Mouse (Mus musculus) hindbrain, embryonic 10.5 days (tissue): ENCODE measurements around the gene Klhl32. TPM values are rescaled to one million over a fixed set of nuclear protein-coding genes. Genes with fewer than 3 reads are reported as not detected.
"Not testable (repeated sequence)": the region's sequence is repeated elsewhere in the genome, so short reads cannot be mapped to it uniquely, and the experiment has no call there.

Experiments
- DNase-seq: peaks from one replicate; pipeline ENCODE4 v3.0.0-alpha.2; 2017; ENCODE audit warnings: low spot score
- H3K27ac ChIP-seq: fragments of 300-500 bp; sonication (generic); 2 replicates; pipeline ENCODE4 v1.5.1; 2016; ENCODE audit warnings: mild to moderate bottlenecking, moderate library complexity
- H3K27me3 ChIP-seq: fragments of 300-500 bp; sonication (generic); 2 replicates; pipeline ENCODE4 v1.6.1; 2016; ENCODE audit warnings: mild to moderate bottlenecking; ENCODE audit not compliant: poor library complexity, insufficient read depth, severe bottlenecking
- H3K36me3 ChIP-seq: fragments of 300-500 bp; sonication (generic); 2 replicates; pipeline ENCODE4 v1.6.1; 2016; ENCODE audit warnings: mild to moderate bottlenecking, moderate library complexity
- H3K4me1 ChIP-seq: fragments of 300-500 bp; sonication (generic); replicated peaks from 2 replicates; pipeline ENCODE4 v1.6.1; 2016; ENCODE audit warnings: mild to moderate bottlenecking
- H3K4me3 ChIP-seq: fragments of 300-500 bp; sonication (generic); 2 replicates; pipeline ENCODE4 v1.5.1; 2016; ENCODE audit warnings: mild to moderate bottlenecking, moderate library complexity
- H3K9me3 ChIP-seq: fragments of 300-500 bp; sonication (generic); 2 replicates; pipeline ENCODE4 v1.6.1; 2016; ENCODE audit warnings: mild to moderate bottlenecking, moderate library complexity
- WGBS: fragments of 180-500 bp; shearing (Covaris S2); methylation state at CpG from one replicate; pipeline ENCODE4 v1.1.7; 2016; 5-methylcytosine and 5-hydroxymethylcytosine counted together
- polyA plus RNA-seq: library from polyadenylated mRNA; unstranded; fragments of >200 nt; fragmentation: Nextera tagmentation; extraction: Ambion mirVana; gene quantifications from 2 replicates; pipeline ENCODE4 v1.2.1, GENCODE M21; 2016

Klhl32 gene
- 4.3 and 9.1 TPM in 2 replicates for polyA plus RNA-seq

GRCm38 (mm10) chr4:24850401-24851325, at the start of gene Klhl32:
Klhl32 (minus strand) TSS chr4:24851124.
- WGBS = under 1% methylated on average over 63 of the region's 63 CpGs
- H3K27me3 ChIP-seq = no peaks in the 10 kb centered on the region
- H3K27ac ChIP-seq = peak within 1 kb of the TSS; percentile 91
- peak within 1 kb of the TSS; percentile 75 for H3K4me3 ChIP-seq
- H3K4me1 ChIP-seq = peaks cover 17% of the 10 kb centered on the region
- DNase-seq = peak; percentile 84
- no peaks in the 10 kb centered on the region for H3K36me3 ChIP-seq
- H3K9me3 ChIP-seq = no peaks in the 10 kb centered on the region

GRCm38 (mm10) chr4:24899146-24899545, 48.2 kb upstream of the Klhl32 start:
- Histone ChIP-seq H3K9me3 (no peaks in the 10 kb centered on the region), H3K27me3 (no peaks in the 10 kb centered on the region), H3K36me3 (peaks cover 37% of the 10 kb centered on the region), H3K27ac (no peak overlapping the region), H3K4me3 (peak overlapping the region; percentile 78), H3K4me1 (peaks cover 10% of the 10 kb centered on the region)
- 46% methylated on average over 4 of the region's 4 CpGs for WGBS
- no peak for DNase-seq

GRCm38 (mm10) chr4:24898636-24899035, 47.7 kb upstream of the Klhl32 start:
- H3K27ac ChIP-seq = peak overlapping the region; percentile 91; the same call in 1 of the 2 replicates
- peak overlapping the region; percentile 78 for H3K4me3 ChIP-seq
- WGBS = 35% methylated on average over 8 of the region's 8 CpGs
- peak; percentile 7 for DNase-seq
- no peaks in the 10 kb centered on the region for H3K9me3 ChIP-seq
- peaks cover 10% of the 10 kb centered on the region for H3K4me1 ChIP-seq
- no peaks in the 10 kb centered on the region for H3K27me3 ChIP-seq
- H3K36me3 ChIP-seq = peaks cover 33% of the 10 kb centered on the region

DNA sequence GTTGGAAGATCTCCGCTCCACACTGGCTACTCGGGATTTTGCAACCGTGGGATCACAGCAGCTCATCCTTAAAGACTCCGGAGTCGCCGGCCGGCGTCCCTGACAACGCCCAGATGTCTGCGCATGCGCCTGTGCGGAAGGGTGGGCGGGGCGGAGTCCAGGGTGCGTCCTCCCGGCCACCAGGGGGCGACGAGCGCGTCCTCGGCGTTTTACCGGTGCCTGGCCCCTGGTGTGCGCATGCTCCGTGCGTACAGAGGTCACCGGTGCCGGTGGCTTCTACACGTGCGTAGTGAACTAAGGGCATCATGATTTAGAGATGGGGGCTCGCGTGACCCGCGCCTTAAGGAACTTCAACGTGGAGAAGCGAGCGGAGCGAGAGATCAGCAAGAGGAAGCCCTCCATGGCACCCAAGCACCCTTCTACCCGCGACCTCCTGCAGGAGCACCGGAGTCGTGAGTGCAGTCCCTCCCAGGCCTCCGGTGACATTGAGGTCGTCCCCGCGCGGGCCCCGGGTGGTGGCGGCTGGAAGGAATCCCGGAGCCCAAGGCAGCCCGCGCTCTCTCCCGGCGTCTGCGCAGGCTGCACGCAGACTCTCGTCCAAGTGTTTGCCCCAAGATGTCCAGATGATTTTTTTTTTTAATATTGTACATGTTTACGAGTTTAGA, 47.1 kb upstream of the Klhl32 start, which contains the start of gene Ndufaf4:
TSS of gene Ndufaf4 (plus strand) at position 233 of the 665 bp plus-strand sequence.
- peaks cover 10% of the 10 kb centered on the region for H3K4me1 ChIP-seq
- H3K27ac ChIP-seq = peak within 1 kb of the TSS; percentile 91

GRCm38 (mm10) chr4:24897351-24897750, 46.4 kb upstream of the Klhl32 start:
- peaks cover 10% of the 10 kb centered on the region for H3K4me1 ChIP-seq
- H3K27ac ChIP-seq = 0 out of 2 replicates have a peak overlapping the region, but pooled peaks have one; percentile 91
- peaks cover 21% of the 10 kb centered on the region for H3K36me3 ChIP-seq
- no peaks in the 10 kb centered on the region for H3K27me3 ChIP-seq
- DNase-seq = no peak
- WGBS = 20% methylated on average over 7 of the region's 7 CpGs
- H3K4me3 ChIP-seq = peak overlapping the region; percentile 78
- 0 out of 2 replicates have a peak, but pooled peaks cover 2% of the 10 kb centered on the region for H3K9me3 ChIP-seq

More for the DNA sequence above, 47.1 kb upstream of the Klhl32 start, which contains the start of gene Ndufaf4:
- Histone ChIP-seq H3K9me3 (no peaks in the 10 kb centered on the region), H3K36me3 (peaks cover 27% of the 10 kb centered on the region), H3K4me3 (peak within 1 kb of the TSS; percentile 78), H3K27me3 (no peaks in the 10 kb centered on the region)
- DNase-seq = peak; percentile 97
- under 1% methylated on average over 58 of the region's 58 CpGs for WGBS

- H3K36me3 ChIP-seq = peaks cover 15% of the 10 kb centered on the region
- H3K27me3 ChIP-seq = no peaks in the 10 kb centered on the region
- H3K4me1 ChIP-seq = peaks cover 10% of the 10 kb centered on the region
- no peak overlapping the region for H3K27ac ChIP-seq
- H3K9me3 ChIP-seq = 0 out of 2 replicates have a peak, but pooled peaks cover 3% of the 10 kb centered on the region
- peak overlapping the region; percentile 78; the same call in 1 of the 2 replicates for H3K4me3 ChIP-seq
- WGBS = 0% methylated on average over 1 of the region's 1 CpGs
- DNase-seq = no peak
These were observed 45.9 kb upstream of the Klhl32 start for GRCm38 (mm10) chr4:24896829-24897228.

GRCm38 (mm10) chr4:24894625-24895024, 43.7 kb upstream of the Klhl32 start:
- no peak overlapping the region for H3K27ac ChIP-seq
- H3K27me3 ChIP-seq = no peaks in the 10 kb centered on the region
- no peak for DNase-seq
- H3K9me3 ChIP-seq = peaks cover 9% of the 10 kb centered on the region; the same call in 1 of the 2 replicates
- WGBS = 92% methylated on average over 4 of the region's 4 CpGs
- no peak overlapping the region for H3K4me3 ChIP-seq
- no peaks in the 10 kb centered on the region for H3K36me3 ChIP-seq
- H3K4me1 ChIP-seq = peaks cover 10% of the 10 kb centered on the region

- H3K4me3 ChIP-seq, H3K36me3 ChIP-seq, H3K27me3 ChIP-seq, H3K27ac ChIP-seq, DNase-seq, H3K4me1 ChIP-seq, H3K9me3 ChIP-seq: not testable (repeated sequence)
- 63% methylated on average over 2 of the region's 2 CpGs for WGBS
These were observed 41.4 kb upstream of the Klhl32 start for GRCm38 (mm10) chr4:24892293-24892692.

- DNase-seq, H3K36me3 ChIP-seq, H3K27me3 ChIP-seq, H3K4me1 ChIP-seq, H3K4me3 ChIP-seq, H3K27ac ChIP-seq, H3K9me3 ChIP-seq: not testable (repeated sequence)
- 33% methylated on average over 2 of the region's 2 CpGs for WGBS
These were observed 38.5 kb upstream of the Klhl32 start for GRCm38 (mm10) chr4:24889386-24889785.

- WGBS = 73% methylated on average over 4 of the region's 4 CpGs
- no peak overlapping the region for H3K27ac ChIP-seq
These were observed 18.3 kb upstream of the Klhl32 start for GRCm38 (mm10) chr4:24869230-24869629.

GRCm38 (mm10) chr4:24865691-24866090, 14.8 kb upstream of the Klhl32 start:
- no peaks in the 10 kb centered on the region for H3K36me3 ChIP-seq
- no peak overlapping the region for H3K27ac ChIP-seq
- WGBS = 48% methylated on average over 6 of the region's 6 CpGs
- no peak for DNase-seq
- no peaks in the 10 kb centered on the region for H3K9me3 ChIP-seq
- no peaks in the 10 kb centered on the region for H3K27me3 ChIP-seq
- no peak overlapping the region for H3K4me3 ChIP-seq
- no peaks in the 10 kb centered on the region for H3K4me1 ChIP-seq

More at GRCm38 (mm10) chr4:24869230-24869629, 18.3 kb upstream of the Klhl32 start:
- Histone ChIP-seq H3K4me3 (no peak overlapping the region), H3K36me3 (no peaks in the 10 kb centered on the region), H3K27me3 (no peaks in the 10 kb centered on the region), H3K9me3 (no peaks in the 10 kb centered on the region), H3K4me1 (no peaks in the 10 kb centered on the region)
- DNase-seq = no peak

DNA sequence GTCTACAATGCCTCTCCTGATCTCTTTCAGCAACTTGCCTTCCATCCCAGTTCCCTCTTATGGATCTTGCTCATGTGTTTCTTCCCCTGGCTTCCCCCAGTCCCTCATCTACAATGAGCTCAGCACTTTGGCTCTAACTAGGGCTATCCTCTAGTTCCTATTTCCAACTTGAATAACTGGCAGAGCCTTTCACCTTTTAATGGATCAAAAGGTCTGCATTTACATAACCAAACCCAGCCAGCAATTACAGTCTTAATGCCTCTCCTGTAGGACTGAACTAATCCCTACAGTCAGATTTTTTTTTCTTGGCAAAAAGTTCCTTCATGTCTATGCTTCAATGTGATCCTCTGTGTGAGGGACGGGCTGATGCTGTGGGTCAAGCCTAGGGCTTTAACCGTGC, 3.5 kb downstream of the Klhl32 start:
- H3K27me3 ChIP-seq = no peaks in the 10 kb centered on the region
- peaks cover 17% of the 10 kb centered on the region for H3K4me1 ChIP-seq
- WGBS = 89% methylated on average over 2 of the region's 2 CpGs
- H3K9me3 ChIP-seq = no peaks in the 10 kb centered on the region
- H3K27ac ChIP-seq = no peak overlapping the region
- no peak overlapping the region for H3K4me3 ChIP-seq
- DNase-seq = no peak
- no peaks in the 10 kb centered on the region for H3K36me3 ChIP-seq
